Mouse (Mus musculus): ENCODE data around the gene Chrng.

Gene Chrng

GRCm38 (mm10) chr1:87198119-87199065 lies 6.1 kb upstream of the Chrng start:
- no peak for DNase-seq (ENCODE audit: low read depth, low spot score)

GRCm38 (mm10) chr1:87200811-87201210 lies 3.6 kb upstream of the Chrng start:
- no peak for DNase-seq (ENCODE audit: low read depth, low spot score)

DNA sequence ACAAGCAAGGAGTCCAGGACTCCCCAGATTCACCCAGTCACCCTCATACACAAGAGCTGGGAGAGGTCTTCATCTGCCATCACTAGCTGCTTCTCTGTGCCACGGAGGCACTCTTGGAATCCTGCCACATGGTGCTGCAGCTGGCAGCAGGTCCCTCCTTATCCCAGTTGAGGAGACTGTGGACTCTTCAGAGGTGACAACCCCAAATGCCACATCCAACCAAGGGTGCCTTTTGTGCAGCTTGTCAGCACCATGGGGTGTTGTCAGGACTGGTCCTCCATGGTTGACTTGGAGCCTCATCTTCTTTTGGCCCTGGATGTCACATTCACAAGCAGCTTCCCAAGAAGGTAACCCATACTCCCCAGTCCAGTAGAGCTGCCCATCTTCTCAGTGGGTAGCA lies 2.6 kb upstream of the Chrng start:
- no peak for DNase-seq (ENCODE audit: low read depth, low spot score)

- DNase-seq (ENCODE audit: low read depth, low spot score) = no peak
Observed at GRCm38 (mm10) chr1:87203779-87204178, 678 bp upstream of the Chrng start.

- DNase-seq (ENCODE audit: low read depth, low spot score) = no peak
Observed at GRCm38 (mm10) chr1:87205038-87205437, 581 bp downstream of the Chrng start.

DNA sequence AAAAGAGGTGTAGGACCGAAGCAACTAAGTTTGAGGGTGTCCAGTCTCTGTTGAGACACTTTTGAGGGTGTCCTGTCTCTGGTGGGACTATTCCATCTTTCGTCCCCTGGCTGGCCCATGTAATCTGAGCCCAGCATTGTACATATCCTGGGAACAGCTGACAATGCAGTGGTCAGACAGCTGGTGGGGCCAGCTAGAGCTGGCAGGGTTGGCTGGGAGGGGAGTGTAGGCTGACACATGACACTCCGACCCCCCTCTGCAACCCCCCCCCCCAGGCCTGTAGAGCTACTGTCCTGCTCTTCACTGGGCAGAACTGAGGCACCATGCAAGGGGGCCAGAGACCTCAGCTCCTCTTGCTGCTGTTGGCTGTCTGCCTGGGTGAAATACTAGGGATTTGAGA lies 1.0 kb downstream of the Chrng start:
- no peak for DNase-seq (ENCODE audit: low read depth, low spot score)

DNA sequence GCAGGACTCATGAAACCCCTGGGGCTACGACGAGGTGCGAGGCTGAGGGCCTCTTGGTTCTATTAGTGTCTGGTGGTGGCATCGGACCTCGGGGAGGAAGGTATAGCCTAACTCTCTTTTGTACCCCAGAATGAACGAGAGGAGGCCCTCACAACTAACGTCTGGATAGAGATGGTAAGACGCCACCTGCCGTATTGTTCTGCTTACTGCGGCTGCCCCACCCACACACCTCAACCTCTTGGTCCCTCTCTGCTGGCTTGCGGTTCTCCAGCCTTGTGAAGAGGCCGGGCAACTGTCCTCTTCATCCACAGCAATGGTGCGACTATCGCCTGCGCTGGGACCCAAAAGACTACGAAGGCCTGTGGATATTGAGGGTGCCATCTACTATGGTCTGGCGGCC lies 1.9 kb downstream of the Chrng start:
- DNase-seq (ENCODE audit: low read depth, low spot score) = no peak

- DNase-seq (ENCODE audit: low read depth, low spot score) = no peak
Observed at GRCm38 (mm10) chr1:87211431-87211830, 7.0 kb downstream of the Chrng start.

GRCm38 (mm10) chr1:87213735-87214704 lies 9.6 kb downstream of the Chrng start, which contains the start of gene Eif4e2:
Eif4e2 (plus strand) TSS chr1:87213914.
- peak; percentile 97 for DNase-seq (ENCODE audit: low read depth, low spot score)

DNA sequence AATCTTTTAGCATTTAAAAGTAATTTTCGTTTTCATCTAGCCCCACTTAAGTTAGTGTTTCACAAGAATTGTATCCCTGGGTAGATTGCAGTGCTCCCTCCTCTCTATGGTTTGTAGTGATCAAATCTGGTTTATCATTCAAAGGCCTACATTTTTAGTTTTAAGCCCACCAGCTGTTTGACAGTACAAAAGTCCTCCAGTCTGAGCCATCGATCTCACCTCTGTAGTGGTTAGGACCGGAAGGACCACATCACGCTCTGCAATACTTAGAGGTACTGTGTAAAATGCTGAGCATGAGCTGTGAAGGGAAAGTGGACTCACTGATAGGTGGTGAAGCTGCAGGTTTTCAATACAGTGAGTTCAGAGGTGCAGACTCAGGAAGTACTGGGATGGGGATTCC lies 10.3 kb downstream of the Chrng start:
- DNase-seq (ENCODE audit: low read depth, low spot score) = no peak

DNA sequence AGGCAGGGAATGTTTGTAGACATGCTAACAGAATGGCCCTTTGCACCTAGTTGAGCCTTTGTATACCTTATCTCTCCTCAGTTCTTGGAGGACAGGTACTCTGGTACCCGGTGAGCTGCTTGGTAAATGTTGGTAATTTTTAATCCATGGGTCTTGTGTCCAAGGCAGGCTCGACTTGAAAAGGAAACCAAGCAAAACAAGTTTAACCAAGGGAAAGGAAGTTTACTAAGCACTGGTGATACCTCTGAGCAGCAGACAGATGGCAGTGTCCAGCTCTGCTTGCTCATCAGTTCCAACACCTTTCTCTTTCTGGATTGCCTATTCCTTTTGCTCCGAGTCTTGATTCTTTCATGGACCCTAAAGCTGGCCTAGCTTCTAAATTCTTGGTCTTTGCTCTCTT lies 13.5 kb downstream of the Chrng start:
- peak; percentile 67 for DNase-seq (ENCODE audit: low read depth, low spot score)

GRCm38 (mm10) chr1:87225739-87226138 lies 21.3 kb downstream of the Chrng start:
- DNase-seq (ENCODE audit: low read depth, low spot score) = no peak

- no peak for DNase-seq (ENCODE audit: low read depth, low spot score)
Observed at GRCm38 (mm10) chr1:87226409-87227159, 22.1 kb downstream of the Chrng start.

GRCm38 (mm10) chr1:87227160-87227550 lies 22.7 kb downstream of the Chrng start:
- peak; percentile 96 for DNase-seq (ENCODE audit: low read depth, low spot score)

GRCm38 (mm10) chr1:87230606-87231005 lies 26.1 kb downstream of the Chrng start:
- no peak for DNase-seq (ENCODE audit: low read depth, low spot score)

GRCm38 (mm10) chr1:87232197-87232596 lies 27.7 kb downstream of the Chrng start:
- DNase-seq (ENCODE audit: low read depth, low spot score) = no peak

DNA sequence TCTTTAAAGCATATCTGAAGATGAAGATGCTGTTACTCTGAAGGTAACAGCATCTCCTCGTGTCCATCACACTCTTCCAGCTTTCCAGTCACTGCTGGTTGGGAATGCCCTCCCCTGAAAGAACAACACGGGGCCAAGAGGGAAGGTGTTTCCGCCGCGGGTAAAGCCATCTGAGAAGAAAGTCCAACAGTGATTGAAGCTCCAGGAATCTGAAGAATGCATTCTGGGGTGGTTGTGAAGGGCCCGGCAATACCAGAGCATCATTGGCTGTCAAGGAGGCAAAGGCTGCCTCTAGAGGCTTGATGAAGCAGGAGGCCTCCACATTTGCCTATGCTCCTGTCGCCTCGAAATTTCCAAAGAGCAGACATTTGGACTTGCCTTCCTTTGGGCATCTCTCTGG lies 34.6 kb downstream of the Chrng start:
- no peak for DNase-seq (ENCODE audit: low read depth, low spot score)

- no peak for DNase-seq (ENCODE audit: low read depth, low spot score)
Observed at GRCm38 (mm10) chr1:87243021-87243420, 38.6 kb downstream of the Chrng start.

DNA sequence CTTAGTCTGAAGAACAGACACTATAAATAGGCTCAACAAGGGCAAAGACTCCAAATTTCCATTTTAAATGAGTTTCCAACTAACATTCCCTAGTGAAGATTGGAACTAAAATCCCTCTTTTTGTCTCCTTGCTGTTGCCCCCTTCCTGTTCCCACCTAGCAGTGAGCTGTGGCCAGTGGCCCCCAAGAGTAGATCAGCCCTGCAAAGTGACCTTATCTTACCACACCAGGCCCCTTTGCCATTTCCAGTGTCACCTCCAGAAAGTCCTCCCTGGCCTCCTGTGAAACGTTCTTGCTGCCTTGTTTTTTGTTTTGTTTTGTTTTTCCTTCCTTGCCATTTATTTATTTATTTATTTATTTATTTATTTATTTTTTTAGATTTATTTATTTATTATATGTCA lies 41.0 kb downstream of the Chrng start:
- no peak for DNase-seq (ENCODE audit: low read depth, low spot score)

DNA sequence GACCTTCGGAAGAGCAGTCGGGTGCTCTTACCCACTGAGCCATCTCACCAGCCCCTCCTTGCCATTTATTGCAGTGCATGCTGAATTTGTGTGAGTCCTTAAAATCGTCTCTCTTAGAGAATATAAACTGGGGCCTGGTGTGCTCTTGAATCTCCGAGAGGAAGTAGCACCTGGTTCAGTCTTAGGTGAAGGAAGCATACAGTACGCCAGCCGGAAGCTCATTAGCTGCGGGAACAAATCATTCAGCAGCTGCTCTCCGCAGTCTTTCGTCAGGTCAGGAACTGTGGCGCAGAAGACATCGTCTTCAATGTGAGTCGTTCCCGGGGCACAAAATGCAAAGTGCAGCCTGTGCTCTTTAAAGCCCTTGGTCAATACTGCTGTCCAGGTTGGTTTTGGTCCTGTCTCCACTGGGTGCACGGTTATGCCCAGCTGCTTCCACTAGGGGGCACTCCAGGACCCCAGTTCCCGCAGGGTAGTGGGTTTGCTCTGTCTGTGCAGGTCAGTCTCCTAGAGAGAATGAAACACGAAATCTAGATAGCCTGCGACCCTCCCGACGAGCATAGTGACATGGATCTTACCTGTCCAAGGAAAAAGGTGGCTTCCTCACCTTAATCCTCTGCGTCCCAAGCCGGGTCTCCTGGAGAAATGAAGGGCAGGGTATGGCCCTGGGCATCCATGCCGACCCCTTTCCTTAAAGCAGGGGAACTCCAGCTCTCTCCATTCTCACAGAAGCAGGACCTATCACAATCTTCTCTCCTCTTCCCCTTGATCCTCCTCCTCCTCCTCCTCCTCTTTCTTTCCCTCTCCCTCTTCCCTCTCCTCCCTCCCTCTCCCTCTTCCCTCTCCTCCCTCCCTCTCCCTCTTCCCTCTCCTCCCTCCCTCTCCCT lies 41.7 kb downstream of the Chrng start:
- DNase-seq (ENCODE audit: low read depth, low spot score) = peak; percentile 70

Data from brain, adult 2 months (tissue).